Mouse (Mus musculus) right cerebral cortex, postnatal 4 days (tissue): Measurements from ENCODE around the gene Hmgcl.
"Not testable (repeated sequence)": the region's sequence is repeated elsewhere in the genome, so short reads cannot be mapped to it uniquely, and the experiment has no call there.

Experiments
- DNase-seq: peaks from one replicate; pipeline ENCODE4 v3.0.0-alpha.2; 2022

The Hmgcl gene

DNA sequence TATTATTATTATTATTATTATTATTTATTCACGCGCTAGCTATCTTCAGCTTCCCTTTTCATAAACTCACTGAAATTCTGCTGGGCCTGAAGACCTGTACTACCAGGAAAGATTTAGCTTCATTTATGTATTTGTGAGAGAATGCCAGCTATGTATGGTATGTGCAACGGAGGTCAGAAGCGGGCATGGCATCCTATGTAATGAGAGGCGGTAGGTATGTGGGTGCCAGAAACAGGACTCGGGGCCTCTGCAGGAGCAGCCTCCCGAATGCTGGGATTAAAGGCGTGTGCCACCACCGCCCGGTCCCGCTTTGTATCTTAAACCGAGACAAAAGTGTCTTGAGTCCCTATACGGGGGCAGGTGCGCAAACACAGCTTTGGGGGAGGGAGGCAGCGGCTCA, 16.7 kb downstream of the Hmgcl start:
- no peak for DNase-seq

DNA sequence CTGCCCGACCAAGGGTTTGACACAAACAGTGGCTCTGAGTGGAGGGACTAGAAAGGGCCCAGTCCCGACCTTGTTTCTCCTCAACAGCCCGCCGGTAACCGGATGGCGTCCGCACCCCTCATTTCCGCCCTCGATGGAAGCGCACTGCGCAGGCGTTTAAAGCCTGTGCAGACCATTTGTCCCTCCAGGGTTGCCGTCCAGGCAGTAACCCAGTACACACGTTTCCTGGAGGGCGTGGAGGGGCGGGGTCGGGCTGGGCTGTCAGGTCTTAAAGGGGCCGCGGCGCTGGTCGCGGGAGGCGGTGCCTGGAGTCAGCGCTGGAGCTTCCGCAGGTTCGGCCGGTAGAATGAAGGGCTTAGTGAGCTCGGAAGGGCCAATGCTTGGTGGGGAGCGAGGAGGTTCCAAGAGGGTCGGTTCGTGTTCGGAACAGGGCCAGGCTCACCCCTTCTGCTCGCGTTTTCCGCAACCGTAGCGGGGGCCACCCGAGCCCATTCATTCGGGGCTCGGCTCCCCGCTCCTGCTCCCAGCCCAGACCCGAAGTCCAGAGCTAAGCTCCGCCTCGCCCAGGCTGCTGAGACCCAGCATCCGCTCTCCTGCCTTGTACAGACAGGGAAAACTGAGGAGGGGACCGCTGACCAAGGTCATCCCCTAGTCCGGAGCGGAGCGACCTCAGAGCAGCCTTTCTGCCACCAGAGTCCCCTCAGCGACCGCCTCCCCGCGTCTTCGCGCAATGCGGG, 17.4 kb downstream of the Hmgcl start, which contains the start of gene Gale:
Gale (plus strand) TSS at position 271 of the 737 bp plus-strand sequence.
- peak; percentile 92 for DNase-seq

DNA sequence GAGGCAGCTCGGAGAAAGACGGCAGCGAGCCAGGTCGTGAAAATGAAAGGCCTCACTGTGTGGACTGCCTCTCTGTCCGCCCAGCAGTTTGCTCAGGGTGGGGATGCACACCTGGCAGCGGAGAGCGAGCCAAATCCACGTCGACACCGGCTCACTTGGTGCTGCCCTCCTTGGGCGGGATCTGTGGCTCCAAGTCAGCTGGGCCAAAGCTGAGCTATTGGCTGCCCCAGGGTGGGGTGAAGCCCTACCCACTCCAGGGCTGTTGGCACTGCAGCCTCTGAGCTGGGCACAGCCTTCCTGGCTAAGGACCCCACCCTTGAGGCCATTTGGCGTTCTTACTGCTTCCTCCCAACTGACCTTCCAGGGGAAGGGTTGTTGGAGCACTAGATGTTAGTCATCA, 18.2 kb downstream of the Hmgcl start:
- DNase-seq: peak; percentile 53

DNA sequence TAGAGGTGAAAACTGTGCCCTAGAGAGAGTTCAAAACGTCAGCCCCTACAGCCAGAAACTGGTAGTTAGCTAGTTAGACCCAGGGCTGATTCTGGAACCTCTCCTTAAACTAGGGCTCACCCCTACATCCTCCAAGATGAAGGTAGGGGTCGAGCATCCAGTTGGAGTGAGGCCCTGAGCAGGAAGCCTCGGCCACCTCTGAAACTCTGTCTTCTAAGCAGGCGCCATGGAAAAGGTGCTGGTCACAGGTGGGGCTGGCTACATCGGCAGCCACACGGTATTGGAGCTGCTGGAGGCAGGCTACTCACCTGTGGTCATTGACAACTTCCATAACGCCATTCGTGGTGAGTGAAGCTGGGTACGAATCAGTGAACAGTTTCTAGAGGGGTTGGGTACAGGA, 18.9 kb downstream of the Hmgcl start:
- DNase-seq: no peak

DNA sequence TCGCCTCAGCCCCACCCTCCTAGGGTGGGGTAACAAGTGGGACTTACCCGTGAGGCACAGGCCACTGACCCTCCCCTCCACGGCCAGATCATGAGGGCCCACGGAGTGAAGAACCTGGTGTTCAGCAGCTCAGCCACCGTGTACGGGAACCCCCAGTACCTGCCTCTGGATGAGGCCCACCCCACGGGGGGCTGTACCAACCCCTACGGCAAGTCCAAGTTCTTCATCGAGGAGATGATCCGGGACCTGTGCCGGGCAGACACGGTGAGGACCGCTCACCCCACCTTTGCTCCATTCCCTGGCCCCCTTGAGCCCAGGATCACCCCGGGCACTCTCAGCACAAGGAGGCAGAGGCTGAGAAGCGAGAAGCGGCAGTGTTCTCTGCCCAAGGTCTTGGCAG, 20.0 kb downstream of the Hmgcl start:
- DNase-seq: no peak

DNA sequence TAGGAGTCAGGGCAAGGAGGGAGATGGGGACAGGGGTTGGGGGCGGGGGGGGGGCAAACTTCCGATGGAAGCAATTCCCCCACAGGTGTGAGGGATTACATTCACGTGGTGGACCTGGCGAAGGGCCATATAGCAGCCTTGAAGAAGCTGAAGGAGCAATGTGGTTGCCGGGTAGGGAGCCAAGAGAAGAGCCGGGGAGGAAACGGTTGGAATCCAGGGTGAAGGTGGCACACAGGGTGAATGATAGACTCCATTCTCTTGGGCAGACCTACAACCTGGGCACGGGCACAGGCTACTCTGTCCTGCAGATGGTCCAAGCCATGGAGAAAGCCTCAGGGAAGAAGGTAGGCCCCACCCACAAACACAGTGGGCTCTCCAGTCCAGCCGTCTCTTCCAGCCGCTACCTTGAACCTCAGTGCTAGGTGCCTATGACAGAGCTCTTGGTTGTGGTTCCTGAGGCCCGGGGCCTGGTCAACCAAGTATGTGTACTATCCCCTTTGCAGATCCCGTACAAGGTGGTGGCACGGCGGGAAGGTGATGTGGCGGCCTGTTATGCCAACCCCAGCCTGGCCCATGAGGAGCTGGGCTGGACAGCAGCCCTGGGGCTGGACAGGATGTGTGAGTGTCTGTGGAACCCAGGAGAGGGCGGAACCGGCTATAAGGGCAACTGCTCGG, 21.0 kb downstream of the Hmgcl start:
- no peak for DNase-seq

DNA sequence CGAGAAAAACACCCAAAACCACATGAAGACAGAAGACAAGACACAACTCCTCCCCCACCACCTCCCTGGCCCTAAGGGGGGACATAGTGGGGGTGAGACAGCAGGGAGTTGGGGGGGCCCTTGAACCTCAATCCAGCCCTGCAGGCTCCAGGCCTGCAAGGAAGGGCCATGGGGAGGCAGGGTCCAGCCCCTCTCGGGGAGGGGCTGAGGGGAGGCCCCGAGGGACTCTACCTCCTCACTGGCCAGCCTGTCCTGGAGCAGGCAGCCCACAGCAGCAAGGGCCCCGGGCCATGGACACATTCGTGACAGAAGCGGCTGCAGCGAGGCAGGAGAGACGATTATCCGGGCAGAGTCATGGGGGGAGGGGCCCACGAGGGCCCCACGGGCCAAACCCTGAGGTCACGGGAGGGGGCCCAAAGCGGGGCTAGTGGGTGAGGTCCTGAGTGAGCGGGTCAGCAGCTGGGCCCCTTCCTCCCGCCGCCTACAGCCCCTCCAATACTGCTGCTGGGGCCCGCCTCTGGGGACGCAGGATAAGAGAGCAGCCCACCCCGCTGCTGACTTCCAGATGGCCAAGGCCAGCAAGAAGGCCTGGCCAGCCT, 22.1 kb downstream of the Hmgcl start:
- no peak for DNase-seq

DNA sequence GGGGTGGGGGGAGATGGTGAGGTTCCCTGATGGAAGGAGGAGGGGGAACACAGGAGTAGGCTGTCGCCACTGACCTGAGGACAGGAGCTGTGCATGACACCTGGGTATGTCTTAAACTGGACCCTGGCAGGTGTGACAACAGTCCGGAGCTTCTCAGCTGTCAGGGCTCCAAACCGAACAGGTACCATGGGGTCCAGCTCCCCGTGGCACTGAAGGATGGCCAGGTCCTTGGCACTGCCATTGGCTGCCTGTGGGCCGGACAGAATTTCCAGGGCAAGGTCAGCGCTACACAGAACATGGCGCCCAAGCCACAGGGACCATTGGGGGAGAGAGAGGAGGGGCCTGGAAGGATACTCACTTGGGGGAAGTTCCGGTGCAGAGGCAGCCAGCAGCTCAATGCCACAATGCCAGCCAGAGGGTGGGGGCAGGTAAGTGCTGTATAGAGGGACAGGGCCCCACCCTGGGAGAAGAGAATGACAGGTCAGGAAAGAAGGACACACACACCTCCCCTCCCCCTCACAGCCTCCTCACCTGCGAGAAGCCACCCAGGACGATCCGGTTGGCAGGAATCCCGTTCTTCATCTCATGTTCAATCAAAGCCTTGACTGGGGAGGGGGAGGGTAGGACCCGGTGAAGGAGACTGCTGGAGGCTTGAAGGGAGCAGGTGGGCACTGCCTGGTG, 23.0 kb downstream of the Hmgcl start:
- DNase-seq: no peak

DNA sequence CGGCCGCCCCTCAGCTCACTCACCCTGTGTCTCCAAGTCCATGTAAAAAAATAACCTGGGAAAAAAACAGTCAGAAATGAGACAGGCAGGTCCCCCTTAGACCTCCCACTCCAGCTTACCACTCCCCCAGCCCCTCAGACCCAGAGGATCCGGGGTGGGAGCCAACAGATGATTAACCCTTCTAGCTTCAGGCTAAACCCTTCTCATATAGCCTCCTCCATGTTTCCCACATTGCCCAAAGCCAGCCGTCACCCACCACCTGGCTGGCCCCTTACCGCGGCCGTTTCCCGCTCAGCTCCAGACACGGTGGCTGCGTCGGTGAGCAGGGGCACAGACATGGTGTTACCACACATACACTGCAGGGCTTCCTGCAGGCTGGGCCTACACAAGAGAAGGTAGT, 24.3 kb downstream of the Hmgcl start:
- DNase-seq: no peak

DNA sequence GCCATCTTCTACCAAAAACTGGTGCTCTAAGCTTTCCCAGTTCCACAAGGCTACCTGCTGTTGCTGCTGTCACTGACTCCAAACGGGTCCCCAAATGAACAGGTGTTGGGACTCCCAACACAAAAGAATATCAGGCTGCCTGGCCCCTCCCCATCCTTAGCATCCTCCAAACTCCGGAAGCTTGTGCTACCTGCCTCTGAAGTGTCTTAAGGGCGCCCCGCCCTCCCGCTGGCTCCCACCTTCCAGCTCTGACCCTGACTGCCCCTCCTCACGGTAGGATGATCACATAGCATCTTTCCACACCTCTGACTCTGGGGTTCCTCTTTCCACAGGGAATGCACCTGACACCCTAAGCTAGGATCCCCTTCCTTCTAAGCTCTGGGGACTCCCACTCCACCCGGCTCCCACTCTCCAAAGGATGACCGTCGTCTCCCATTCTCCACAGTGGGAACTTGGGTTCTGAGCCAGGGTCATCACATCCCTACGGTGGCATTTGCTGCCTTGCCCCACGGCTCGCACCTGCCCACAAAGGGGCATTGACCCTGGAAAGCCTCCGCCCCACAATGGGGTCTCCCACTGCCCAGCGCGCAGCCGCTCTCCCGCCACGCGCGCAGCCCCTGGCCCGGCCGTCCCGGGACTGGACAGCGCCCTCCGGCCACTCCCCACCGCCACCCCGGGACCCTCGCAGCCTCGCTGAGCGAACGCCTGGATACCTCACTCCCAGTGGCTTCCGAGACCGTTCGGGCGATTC, 25.7 kb downstream of the Hmgcl start:
- DNase-seq: no peak

DNA sequence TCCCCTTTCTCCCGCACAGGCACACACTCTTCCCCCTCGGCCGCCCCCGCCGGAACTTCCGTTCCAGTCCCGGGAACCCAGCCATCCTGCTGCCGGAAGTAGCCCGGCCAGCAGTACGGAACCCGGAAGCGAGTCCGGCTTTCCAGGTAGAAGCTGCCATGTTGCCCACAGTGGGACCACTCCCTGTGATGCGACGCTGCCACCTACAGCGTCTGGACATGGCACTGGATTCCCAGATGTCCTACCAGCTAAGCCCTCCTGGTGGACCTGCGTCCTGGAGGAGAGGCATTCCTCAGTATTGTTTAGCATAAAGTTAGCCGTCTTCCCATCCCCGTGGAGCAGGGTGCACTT, 26.3 kb downstream of the Hmgcl start, which contains the start of gene Lypla2:
Lypla2 (minus strand) TSS at position 71 of the 351 bp plus-strand sequence.
- peak; percentile 91 for DNase-seq

DNA sequence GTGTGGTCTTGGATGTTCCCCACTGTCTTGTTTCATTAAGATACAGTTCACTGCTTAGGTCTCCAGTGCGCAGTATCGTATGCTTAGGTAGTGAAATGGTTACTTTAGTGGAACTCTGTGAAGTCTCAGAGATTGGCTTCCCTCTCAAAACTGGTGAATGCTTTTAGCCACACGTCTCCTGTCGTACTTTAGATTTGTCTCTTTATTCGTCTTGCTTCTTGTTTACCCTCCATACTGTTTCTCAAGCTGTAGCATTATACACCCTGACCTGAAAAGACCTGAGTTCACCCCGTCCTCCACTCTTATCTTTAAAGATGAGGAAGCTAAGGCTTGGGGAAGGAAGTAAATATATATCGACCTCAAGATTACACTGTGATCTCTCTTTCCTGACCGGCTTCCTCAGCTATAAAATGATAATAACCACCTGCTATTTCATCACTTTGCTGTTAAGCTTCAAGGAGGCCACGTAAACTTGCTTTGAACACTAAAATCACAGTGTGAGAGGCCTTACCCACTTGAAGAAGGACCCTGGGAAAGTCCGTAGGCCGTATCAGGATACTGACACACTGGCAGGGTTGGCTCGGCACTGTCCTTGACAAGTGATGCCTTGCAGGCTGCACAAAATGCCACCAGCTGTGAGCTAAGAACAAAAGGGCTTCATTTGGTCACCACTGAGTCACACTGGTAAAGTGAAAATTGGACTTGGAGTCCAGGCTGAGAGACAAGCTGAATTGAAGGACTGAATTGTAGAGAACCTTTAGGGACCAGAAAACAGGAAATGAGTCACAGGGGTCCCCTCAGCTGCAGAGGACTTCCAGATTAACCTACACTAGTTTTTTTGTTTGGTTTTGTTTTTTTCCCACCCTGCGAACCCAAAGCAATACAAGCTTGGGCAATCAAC, 26.9 kb downstream of the Hmgcl start:
- no peak for DNase-seq

DNA sequence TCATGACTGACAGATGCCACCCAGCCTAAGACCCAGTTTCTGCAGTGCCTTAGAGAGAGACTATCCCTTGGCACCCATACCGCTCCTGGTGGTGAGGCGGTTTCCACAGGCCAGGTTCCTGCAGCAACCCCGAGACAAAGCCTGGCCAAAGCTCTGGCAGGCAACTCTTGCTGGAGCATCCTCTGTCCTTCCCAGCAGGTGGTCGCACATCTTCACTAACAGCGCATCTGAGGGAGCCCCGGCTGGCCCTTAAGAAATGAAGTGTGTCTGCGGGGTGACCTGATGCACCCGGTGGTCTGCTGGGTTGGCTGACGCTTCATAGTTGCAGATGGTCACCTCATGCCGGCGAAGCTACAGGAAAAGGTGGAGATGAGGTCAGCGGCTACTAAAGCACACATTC, 29.9 kb downstream of the Hmgcl start:
- no peak for DNase-seq

DNA sequence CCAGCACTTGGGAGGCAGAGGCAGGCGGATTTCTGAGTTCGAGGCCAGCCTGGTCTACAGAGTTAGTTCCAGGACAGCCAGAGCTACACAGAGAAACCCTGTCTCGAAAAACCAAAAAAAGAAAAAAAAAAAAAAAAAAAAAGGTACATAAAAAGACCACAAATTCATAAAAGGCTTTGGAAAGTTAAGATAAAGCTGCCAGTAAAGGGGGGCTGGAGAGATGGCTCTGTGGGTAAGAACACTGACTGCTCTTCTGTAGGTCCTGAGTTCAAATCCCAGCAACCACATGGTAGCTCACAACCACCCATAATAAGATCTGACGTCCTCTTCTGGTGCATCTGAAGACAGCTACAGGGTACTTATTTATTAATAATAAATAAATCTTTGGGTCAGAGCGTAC, 34.0 kb downstream of the Hmgcl start:
- DNase-seq: not testable (repeated sequence)

DNA sequence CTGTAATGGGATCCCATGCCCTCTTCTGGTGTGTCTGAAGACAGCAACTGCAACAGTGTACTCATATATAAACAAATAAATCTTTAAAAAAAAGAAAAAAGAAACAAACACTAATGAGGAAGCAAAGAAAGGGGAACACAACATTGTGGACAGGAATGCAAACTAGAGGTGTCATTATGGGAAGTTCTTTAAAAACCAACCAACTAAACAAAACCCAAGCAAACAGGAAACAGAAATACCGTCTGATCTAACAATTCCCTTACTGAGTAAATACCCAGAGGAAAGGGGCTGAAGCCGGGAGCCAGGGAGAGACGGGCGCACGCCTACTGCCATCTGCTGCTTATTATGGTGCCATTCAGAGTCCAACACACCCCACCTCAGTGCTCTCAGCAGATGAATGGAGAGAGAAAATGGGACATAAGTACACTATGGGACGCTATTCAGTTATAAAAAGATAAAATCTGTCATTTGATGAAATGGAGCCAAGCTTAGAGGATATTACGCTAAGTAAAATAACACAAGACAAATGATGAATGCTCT, 35.3 kb downstream of the Hmgcl start:
- no peak for DNase-seq

DNA sequence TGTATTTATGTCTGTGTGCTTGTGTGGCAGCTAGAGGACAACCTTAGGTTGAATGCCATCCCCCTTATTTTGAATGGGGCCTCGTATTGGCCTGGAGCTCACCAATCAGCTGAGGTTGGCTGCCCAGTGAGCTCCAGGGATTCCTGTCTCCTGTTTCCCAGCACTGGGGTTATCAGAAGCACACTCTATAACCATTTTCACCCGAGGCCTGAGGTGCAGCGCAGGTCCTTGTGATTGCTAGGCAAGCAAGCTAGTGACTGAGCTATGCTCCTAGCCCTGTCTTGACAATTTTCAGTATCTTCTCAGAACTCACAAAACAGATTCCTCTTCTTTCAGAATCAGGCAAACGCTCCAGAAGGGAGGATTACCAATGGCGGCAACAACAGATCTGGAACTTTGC, 38.3 kb downstream of the Hmgcl start:
- DNase-seq: no peak

DNA sequence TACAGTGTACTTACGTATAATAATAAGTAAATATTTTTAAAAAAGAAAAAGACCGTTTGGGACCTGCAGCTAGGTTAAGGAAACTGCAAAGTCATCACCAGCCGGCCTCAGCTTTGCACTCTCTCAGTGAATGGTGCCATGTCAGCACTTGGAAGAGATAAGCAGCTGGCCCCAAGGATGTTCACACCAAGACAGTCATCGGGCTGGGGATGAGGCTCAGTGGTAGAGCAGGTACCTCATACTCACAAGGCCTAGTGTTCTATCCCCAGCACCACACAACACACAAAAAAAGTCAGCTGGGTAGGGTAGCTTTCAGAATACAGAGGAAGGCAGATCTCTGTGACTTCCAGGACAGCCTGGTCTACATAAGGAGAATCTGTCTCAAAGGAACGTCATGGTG, 38.9 kb downstream of the Hmgcl start:
- DNase-seq: no peak

DNA sequence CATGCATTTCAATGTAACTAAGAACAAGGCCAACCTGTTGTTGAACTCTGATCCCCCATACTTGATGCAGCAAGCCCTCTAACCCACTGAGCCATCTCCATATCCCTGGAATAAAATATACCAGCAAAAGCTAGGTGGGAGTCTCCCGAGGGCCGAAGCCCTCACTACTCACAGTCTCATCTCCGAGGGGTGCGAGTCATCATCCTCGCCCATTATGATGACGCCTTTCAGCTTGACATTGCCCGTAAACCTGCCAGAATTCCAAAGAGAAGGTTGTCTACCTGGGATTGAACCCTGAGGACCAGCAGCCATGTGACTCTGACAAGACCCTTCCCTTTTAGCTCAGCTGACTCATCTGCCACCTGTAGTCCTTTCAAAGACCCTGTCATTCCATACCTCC, 39.5 kb downstream of the Hmgcl start:
- DNase-seq: no peak

DNA sequence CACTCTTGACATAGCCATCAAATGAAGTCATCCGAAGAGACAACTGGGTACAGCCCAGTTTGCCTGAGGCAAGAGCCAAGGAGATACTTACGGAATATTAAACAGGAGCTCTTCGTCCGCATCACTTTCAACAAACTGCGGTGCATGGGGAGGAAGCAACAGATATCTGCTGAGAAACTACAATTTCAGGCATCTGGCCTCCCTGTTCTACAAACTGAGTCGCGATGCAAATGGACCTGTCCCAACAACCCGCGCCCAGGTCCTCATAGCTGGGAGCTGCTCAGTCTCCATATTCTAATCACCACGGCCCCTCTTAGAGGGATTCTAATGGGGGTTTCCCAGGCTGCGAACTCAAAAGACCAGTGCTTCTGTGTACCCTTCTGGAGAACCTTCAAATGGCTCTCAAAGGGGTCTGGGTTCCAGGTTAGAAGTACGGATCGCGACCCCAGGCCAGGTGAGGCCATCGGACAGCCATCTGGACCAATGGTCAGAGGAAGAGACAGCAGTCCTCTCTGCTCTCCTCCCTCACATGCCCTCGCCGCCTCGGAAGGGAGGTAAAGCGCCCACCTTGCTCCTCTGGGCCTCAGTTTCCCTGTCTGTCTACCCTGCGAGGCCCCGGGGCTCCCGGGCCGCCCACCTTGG, 40.2 kb downstream of the Hmgcl start:
- no peak for DNase-seq

DNA sequence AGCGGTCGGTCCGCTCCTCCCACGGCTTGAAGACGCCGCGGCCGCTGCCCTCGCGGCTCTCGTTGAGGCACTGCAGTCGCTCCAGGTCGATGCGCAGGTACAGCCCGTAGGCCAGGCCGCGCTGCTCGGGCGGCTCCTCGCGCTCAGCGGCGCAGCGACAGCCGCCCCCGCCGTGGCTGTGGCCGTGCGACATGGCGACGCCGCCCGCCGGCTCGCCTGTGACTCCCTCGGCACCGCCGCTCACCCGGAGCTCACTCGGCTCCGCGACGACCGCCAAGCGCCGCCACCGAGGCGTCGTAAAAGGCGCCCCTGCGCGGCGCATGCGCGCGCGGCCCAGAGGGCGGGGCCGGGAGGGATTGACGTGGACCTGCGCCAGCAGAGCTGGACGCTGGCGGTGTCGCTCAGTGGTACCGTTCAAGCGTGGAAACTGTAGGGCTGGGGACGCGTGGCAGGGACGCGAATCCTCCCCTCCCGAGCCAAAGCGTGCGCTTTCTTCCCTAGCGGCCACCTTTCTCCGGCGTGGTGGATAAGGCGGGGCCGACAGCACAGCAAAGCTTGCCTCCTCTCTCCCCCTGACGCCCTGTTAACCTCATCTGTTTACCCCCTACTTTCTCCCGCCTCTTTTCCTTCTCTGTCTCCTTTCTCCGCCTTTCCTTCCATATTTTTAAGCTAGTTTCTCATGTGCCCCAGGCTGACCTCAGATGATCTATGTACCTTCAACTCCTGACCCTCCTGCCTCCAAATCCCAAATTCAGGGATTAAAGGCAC, 40.9 kb downstream of the Hmgcl start, which contains the start of gene Pithd1:
Pithd1 (minus strand) TSS at position 322 of the 768 bp plus-strand sequence.
- DNase-seq: peak; percentile 93
